Mouse (Mus musculus): Measurements from ENCODE around the gene Shoc2. TPM values are rescaled to one million over a fixed set of nuclear protein-coding genes. Genes with fewer than 3 reads are reported as not detected.

Shoc2 gene
- polyA plus RNA-seq, 1 experiment = 20.4 TPM

- no peak for DNase-seq (ENCODE audit: low read depth)
Measured at GRCm38 (mm10) chr19:54035100-54035499, 91.0 kb downstream of the Shoc2 start.

- DNase-seq (ENCODE audit: low read depth) = no peak
Measured at GRCm38 (mm10) chr19:54039441-54039840, 95.3 kb downstream of the Shoc2 start.

GRCm38 (mm10) chr19:54040356-54041028 is 96.4 kb downstream of the Shoc2 start:
- DNase-seq (ENCODE audit: low read depth) = no peak

- no peak for DNase-seq (ENCODE audit: low read depth)
Measured at GRCm38 (mm10) chr19:54041029-54041367, 96.9 kb downstream of the Shoc2 start.

DNA sequence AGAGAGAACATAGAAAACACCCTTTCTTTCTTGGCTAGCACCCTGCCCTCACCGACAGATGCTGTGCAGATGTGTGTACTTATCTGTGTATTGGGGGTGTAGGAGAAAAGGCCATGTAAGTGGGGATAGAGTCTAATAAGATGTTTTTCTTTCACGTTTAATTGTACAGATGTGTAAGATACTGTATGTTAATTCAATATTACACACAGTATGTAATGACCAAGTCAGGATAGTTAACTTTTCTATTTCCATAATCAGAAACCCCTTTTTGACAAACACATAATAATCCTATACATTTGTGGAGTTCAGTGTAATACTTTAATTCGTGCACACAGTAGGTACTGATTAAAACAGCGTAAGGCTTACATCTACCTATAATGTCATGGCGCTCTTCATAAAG is 99.7 kb downstream of the Shoc2 start, which contains the start of gene Adra2a:
Gene Adra2a, plus strand, starts transcription at position 301 of the 400 bp plus-strand sequence.
- DNase-seq (ENCODE audit: low read depth) = no peak

GRCm38 (mm10) chr19:54044507-54045371 is 100.6 kb downstream of the Shoc2 start:
- DNase-seq (ENCODE audit: low read depth) = no peak

- DNase-seq (ENCODE audit: low read depth) = no peak
Measured at GRCm38 (mm10) chr19:54045412-54045811, 101.3 kb downstream of the Shoc2 start.

- no peak for DNase-seq (ENCODE audit: low read depth)
Measured at GRCm38 (mm10) chr19:54045931-54046683, 102.0 kb downstream of the Shoc2 start.

DNA sequence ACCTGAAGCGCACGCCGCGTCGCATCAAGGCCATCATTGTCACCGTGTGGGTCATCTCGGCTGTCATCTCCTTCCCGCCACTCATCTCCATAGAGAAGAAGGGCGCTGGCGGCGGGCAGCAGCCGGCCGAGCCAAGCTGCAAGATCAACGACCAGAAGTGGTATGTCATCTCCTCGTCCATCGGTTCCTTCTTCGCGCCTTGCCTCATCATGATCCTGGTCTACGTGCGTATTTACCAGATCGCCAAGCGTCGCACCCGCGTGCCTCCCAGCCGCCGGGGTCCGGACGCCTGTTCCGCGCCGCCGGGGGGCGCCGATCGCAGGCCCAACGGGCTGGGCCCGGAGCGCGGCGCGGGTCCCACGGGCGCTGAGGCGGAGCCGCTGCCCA is 102.6 kb downstream of the Shoc2 start:
- no peak for DNase-seq (ENCODE audit: low read depth)

DNA sequence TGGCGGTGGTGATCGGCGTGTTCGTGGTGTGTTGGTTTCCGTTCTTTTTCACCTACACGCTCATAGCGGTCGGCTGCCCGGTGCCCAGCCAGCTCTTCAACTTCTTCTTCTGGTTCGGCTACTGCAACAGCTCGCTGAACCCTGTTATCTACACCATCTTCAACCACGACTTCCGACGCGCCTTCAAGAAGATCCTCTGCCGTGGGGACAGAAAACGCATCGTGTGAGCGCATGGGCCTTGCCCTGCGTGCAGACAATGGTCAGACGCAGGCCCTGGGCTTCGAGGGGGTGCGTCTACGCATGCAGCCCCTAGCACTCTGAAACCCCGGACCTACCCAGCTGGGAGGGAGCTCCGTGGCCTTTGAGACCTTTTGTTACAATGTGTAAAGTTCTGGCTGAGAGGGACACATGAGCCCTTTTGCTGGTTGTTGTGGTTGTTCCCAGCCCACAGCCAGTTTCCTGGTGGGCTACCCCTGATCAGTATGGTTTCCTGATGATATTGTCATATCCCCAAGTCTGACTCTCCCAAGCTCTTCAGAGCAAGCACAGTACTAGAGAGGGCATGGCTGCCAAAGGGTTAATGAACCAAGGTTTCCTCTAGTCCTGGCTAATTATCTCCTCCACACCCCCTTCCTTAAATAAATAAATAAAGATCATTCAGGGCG is 103.4 kb downstream of the Shoc2 start:
- no peak for DNase-seq (ENCODE audit: low read depth)

GRCm38 (mm10) chr19:54048161-54048885 is 104.2 kb downstream of the Shoc2 start:
- DNase-seq (ENCODE audit: low read depth) = no peak

GRCm38 (mm10) chr19:54051651-54052050 is 107.5 kb downstream of the Shoc2 start:
- no peak for DNase-seq (ENCODE audit: low read depth)

- DNase-seq (ENCODE audit: low read depth) = no peak
Measured at GRCm38 (mm10) chr19:54055845-54056244, 111.7 kb downstream of the Shoc2 start.

GRCm38 (mm10) chr19:54068447-54068846 is 124.3 kb downstream of the Shoc2 start:
- DNase-seq (ENCODE audit: low read depth) = no peak

GRCm38 (mm10) chr19:54070521-54070920 is 126.4 kb downstream of the Shoc2 start:
- no peak for DNase-seq (ENCODE audit: low read depth)

GRCm38 (mm10) chr19:54072233-54072800 is 128.2 kb downstream of the Shoc2 start:
- DNase-seq (ENCODE audit: low read depth) = no peak

- DNase-seq (ENCODE audit: low read depth) = no peak
Measured at GRCm38 (mm10) chr19:54076362-54077349, 132.6 kb downstream of the Shoc2 start.

GRCm38 (mm10) chr19:54081303-54081702 is 137.2 kb downstream of the Shoc2 start:
- no peak for DNase-seq (ENCODE audit: low read depth)

- DNase-seq (ENCODE audit: low read depth) = no peak
Measured at GRCm38 (mm10) chr19:54081716-54082165, 137.6 kb downstream of the Shoc2 start.
